Mouse (Mus musculus): ENCODE results near the gene Prss27. TPM values are rescaled to one million over a fixed set of nuclear protein-coding genes. Genes with fewer than 3 reads are reported as not detected.

The Prss27 gene
- not detected for total RNA-seq (2021)
- polyA plus RNA-seq (2012; rRNA removed) = not detected in 2 replicates
- long read RNA-seq = 0 reads

- H3K36me3 ChIP-seq (ENCODE audit: control insufficient read depth, insufficient read depth, low read length) = no peaks in the 10 kb centered on the region
- H3K27ac ChIP-seq = no peak within 1 kb of the TSS
- no peak for TF ChIP-seq CTCF (IDR thresholded peaks at IDR 0.05)
- no peak within 1 kb of the TSS for H3K9ac ChIP-seq (ENCODE audit: low read depth, low read length)
- H3K79me2 ChIP-seq (replicated peaks; ENCODE audit: control insufficient read depth, insufficient read depth, low read length) = no peaks in the 10 kb centered on the region
- no peaks in the 10 kb centered on the region; the same call in 1 of the 2 replicates for H3K27me3 ChIP-seq (ENCODE audit: control insufficient read depth, insufficient read depth, low read length)
- H3K4me1 ChIP-seq (ENCODE audit: control insufficient read depth, insufficient read depth, low read length) = no peaks in the 10 kb centered on the region
- intact Hi-C loops (cut with DNase I) = no loop called here
- 62% methylated on average over 4 of the region's 4 CpGs for WGBS
- H3K4me3 ChIP-seq = no peak within 1 kb of the TSS
- DNase-seq = no peak
Measured at GRCm38 (mm10) chr17:24037844-24038243, at the start of gene Prss27. Gene Prss27, plus strand, starts transcription at chr17:24038144.

GRCm38 (mm10) chr17:23989802-23990201, 48.1 kb upstream of the Prss27 start:
- H3K4me3 ChIP-seq = no peak overlapping the region
- no peak overlapping the region for H3K27ac ChIP-seq
- WGBS = 29% methylated on average over 2 of the region's 2 CpGs
- H3K36me3 ChIP-seq (ENCODE audit: control insufficient read depth, insufficient read depth, low read length) = no peaks in the 10 kb centered on the region
- no peaks in the 10 kb centered on the region for H3K4me1 ChIP-seq (ENCODE audit: control insufficient read depth, insufficient read depth, low read length)
- no peak overlapping the region for H3K9ac ChIP-seq (ENCODE audit: low read depth, low read length)
- TF ChIP-seq EP300 (IDR thresholded peaks at IDR 0.05; ENCODE audit: insufficient read depth, low read depth, low read length) = no peak
- TF ChIP-seq POLR2A (IDR thresholded peaks at IDR 0.05; ENCODE audit: insufficient read depth, low read depth, low read length) = no peak
- no peak for TF ChIP-seq CTCF (IDR thresholded peaks at IDR 0.05)
- intact Hi-C loops (cut with DNase I) = no loop called here
- DNase-seq = no peak
- no peaks in the 10 kb centered on the region for H3K27me3 ChIP-seq (ENCODE audit: control insufficient read depth, insufficient read depth, low read length)
- H3K79me2 ChIP-seq (replicated peaks; ENCODE audit: control insufficient read depth, insufficient read depth, low read length) = no peaks in the 10 kb centered on the region

- no peak overlapping the region for H3K4me3 ChIP-seq
- DNase-seq = no peak
- 74% methylated on average over 9 of the region's 9 CpGs for WGBS
- no peaks in the 10 kb centered on the region for H3K27me3 ChIP-seq (ENCODE audit: control insufficient read depth, insufficient read depth, low read length)
- no peaks in the 10 kb centered on the region for H3K79me2 ChIP-seq (replicated peaks; ENCODE audit: control insufficient read depth, insufficient read depth, low read length)
- TF ChIP-seq POLR2A (IDR thresholded peaks at IDR 0.05; ENCODE audit: insufficient read depth, low read depth, low read length) (no peak), CTCF (IDR thresholded peaks at IDR 0.05) (no peak), EP300 (IDR thresholded peaks at IDR 0.05; ENCODE audit: insufficient read depth, low read depth, low read length) (no peak)
- no peak overlapping the region for H3K27ac ChIP-seq
- no peak overlapping the region for H3K9ac ChIP-seq (ENCODE audit: low read depth, low read length)
- no peaks in the 10 kb centered on the region for H3K4me1 ChIP-seq (ENCODE audit: control insufficient read depth, insufficient read depth, low read length)
- intact Hi-C loops (cut with DNase I) = no loop called here
- no peaks in the 10 kb centered on the region for H3K36me3 ChIP-seq (ENCODE audit: control insufficient read depth, insufficient read depth, low read length)
Measured at GRCm38 (mm10) chr17:23992789-23993553, 45.0 kb upstream of the Prss27 start.

GRCm38 (mm10) chr17:23993559-23994428, 44.1 kb upstream of the Prss27 start:
- WGBS = 13% methylated on average over 31 of the region's 31 CpGs
- Histone ChIP-seq H3K4me3 (no peak overlapping the region), H3K27me3 (ENCODE audit: control insufficient read depth, insufficient read depth, low read length) (no peaks in the 10 kb centered on the region), H3K9ac (ENCODE audit: low read depth, low read length) (no peak overlapping the region), H3K36me3 (ENCODE audit: control insufficient read depth, insufficient read depth, low read length) (no peaks in the 10 kb centered on the region), H3K4me1 (ENCODE audit: control insufficient read depth, insufficient read depth, low read length) (no peaks in the 10 kb centered on the region), H3K27ac (no peak overlapping the region), H3K79me2 (replicated peaks; ENCODE audit: control insufficient read depth, insufficient read depth, low read length) (no peaks in the 10 kb centered on the region)
- TF ChIP-seq POLR2A (IDR thresholded peaks at IDR 0.05; ENCODE audit: insufficient read depth, low read depth, low read length) (no peak), CTCF (IDR thresholded peaks at IDR 0.05) (peak; percentile 65), EP300 (IDR thresholded peaks at IDR 0.05; ENCODE audit: insufficient read depth, low read depth, low read length) (no peak)
- peak; percentile 82 to 85 for DNase-seq
- intact Hi-C loops (cut with DNase I) = no loop called here

- no peaks in the 10 kb centered on the region for H3K27me3 ChIP-seq (ENCODE audit: control insufficient read depth, insufficient read depth, low read length)
- intact Hi-C loops (cut with DNase I) = no loop called here
- DNase-seq = no peak
- H3K4me1 ChIP-seq (ENCODE audit: control insufficient read depth, insufficient read depth, low read length) = no peaks in the 10 kb centered on the region
- H3K79me2 ChIP-seq (replicated peaks; ENCODE audit: control insufficient read depth, insufficient read depth, low read length) = no peaks in the 10 kb centered on the region
- 76% methylated on average over 7 of the region's 7 CpGs for WGBS
- TF ChIP-seq CTCF (IDR thresholded peaks at IDR 0.05) (no peak), POLR2A (IDR thresholded peaks at IDR 0.05; ENCODE audit: insufficient read depth, low read depth, low read length) (no peak), EP300 (IDR thresholded peaks at IDR 0.05; ENCODE audit: insufficient read depth, low read depth, low read length) (no peak)
- H3K36me3 ChIP-seq (ENCODE audit: control insufficient read depth, insufficient read depth, low read length) = no peaks in the 10 kb centered on the region
- H3K27ac ChIP-seq = no peak overlapping the region
- no peak overlapping the region for H3K4me3 ChIP-seq
- H3K9ac ChIP-seq (ENCODE audit: low read depth, low read length) = no peak overlapping the region
Measured at GRCm38 (mm10) chr17:23994667-23995066, 43.3 kb upstream of the Prss27 start.

GRCm38 (mm10) chr17:23995421-23995820, 42.5 kb upstream of the Prss27 start:
- no peaks in the 10 kb centered on the region for H3K27me3 ChIP-seq (ENCODE audit: control insufficient read depth, insufficient read depth, low read length)
- TF ChIP-seq CTCF (IDR thresholded peaks at IDR 0.05) = no peak
- no peak for TF ChIP-seq POLR2A (IDR thresholded peaks at IDR 0.05; ENCODE audit: insufficient read depth, low read depth, low read length)
- H3K4me1 ChIP-seq (ENCODE audit: control insufficient read depth, insufficient read depth, low read length) = no peaks in the 10 kb centered on the region
- DNase-seq = no peak
- no peaks in the 10 kb centered on the region for H3K36me3 ChIP-seq (ENCODE audit: control insufficient read depth, insufficient read depth, low read length)
- no peaks in the 10 kb centered on the region for H3K79me2 ChIP-seq (replicated peaks; ENCODE audit: control insufficient read depth, insufficient read depth, low read length)
- no peak overlapping the region for H3K9ac ChIP-seq (ENCODE audit: low read depth, low read length)
- no peak overlapping the region for H3K27ac ChIP-seq
- WGBS = 22% methylated on average over 1 of the region's 1 CpGs
- intact Hi-C loops (cut with DNase I) = no loop called here
- no peak overlapping the region for H3K4me3 ChIP-seq

Measured in heart, adult 2 months (tissue).